Mouse (Mus musculus) brown adipose tissue, adult 24 weeks (tissue): ENCODE data around the gene Acvrl1. TPM values are rescaled to one million over a fixed set of nuclear protein-coding genes. Genes with fewer than 3 reads are reported as not detected.

Experiments
- polyA plus RNA-seq: library from polyadenylated mRNA; stranded (reverse); fragments of >200 nt; gene quantifications from 2 replicates; pipeline ENCODE4 v1.2.4, GENCODE M21; 2012; ENCODE audit not compliant: missing spikeins, insufficient read depth, insufficient read length

Gene Acvrl1
- polyA plus RNA-seq, 1 experiment: 9.4 TPM

Other genes with a start within 250 kb of the Acvrl1 start
- not detected in 2 replicates for gene Gm47841, start 81.1 kb upstream of the Acvrl1 start, polyA plus RNA-seq
- 2.9 and 3.0 TPM in 2 replicates for gene Fignl2, start 50.0 kb upstream of the Acvrl1 start, polyA plus RNA-seq
- gene Ankrd33, start 12.8 kb upstream of the Acvrl1 start, polyA plus RNA-seq: not detected in 2 replicates
- 3.1 and 3.2 TPM in 2 replicates for gene Acvr1b, start 45.5 kb downstream of the Acvrl1 start, polyA plus RNA-seq
- 1.7 and 3.7 TPM in 2 replicates for gene Grasp, start 95.7 kb downstream of the Acvrl1 start, polyA plus RNA-seq
- 20.8 and 136 TPM in 2 replicates for gene Nr4a1, start 125.7 kb downstream of the Acvrl1 start, polyA plus RNA-seq
- gene Atg101, start 155.8 kb downstream of the Acvrl1 start, polyA plus RNA-seq: 34.8 and 38.0 TPM in 2 replicates
- 0.91 TPM in 1 of 2 replicates, not detected in the other for gene 6030408B16Rik, start 164.7 kb downstream of the Acvrl1 start, polyA plus RNA-seq
- 1.5 and 2.3 TPM in 2 replicates for gene Krt80, start 241.6 kb downstream of the Acvrl1 start, polyA plus RNA-seq